Mouse (Mus musculus) testis, adult 2 months (tissue): ENCODE results near the gene Olfr1079. TPM values are rescaled to one million over a fixed set of nuclear protein-coding genes. Genes with fewer than 3 reads are reported as not detected.
"Not testable (repeated sequence)": the region's sequence is repeated elsewhere in the genome, so short reads cannot be mapped to it uniquely, and the experiment has no call there.

Source experiments
- H3K27ac ChIP-seq: fragments of 200-500 bp; 2 replicates; pipeline ENCODE4 v1.5.1; 2012; ENCODE audit warnings: low read depth, low read length; ENCODE audit not compliant: control insufficient read depth, insufficient read depth
- H3K27me3 ChIP-seq: fragments of 200-500 bp; 2 replicates; pipeline ENCODE4 v1.6.1; 2012; ENCODE audit warnings: mild to moderate bottlenecking, low read length, moderate library complexity; ENCODE audit not compliant: control insufficient read depth, insufficient read depth
- H3K36me3 ChIP-seq: fragments of 200-500 bp; 2 replicates; pipeline ENCODE4 v1.6.1; 2012; ENCODE audit warnings: mild to moderate bottlenecking, low read length; ENCODE audit not compliant: control insufficient read depth, insufficient read depth
- H3K4me1 ChIP-seq: fragments of 200-500 bp; 2 replicates; pipeline ENCODE4 v1.6.1; 2012; ENCODE audit warnings: low read length; ENCODE audit not compliant: control insufficient read depth, insufficient read depth
- H3K4me3 ChIP-seq: fragments of 200-500 bp; 2 replicates; pipeline ENCODE4 v1.5.1; 2012; ENCODE audit warnings: low read depth, mild to moderate bottlenecking, low read length, moderate library complexity, mixed read lengths; ENCODE audit not compliant: control insufficient read depth
- CTCF ChIP-seq: fragments of 200-500 bp; IDR thresholded peaks from 2 replicates; pipeline ENCODE4 v1.5.1; 2012; ENCODE audit warnings: low read depth, mild to moderate bottlenecking, inconsistent platforms, low read length, moderate library complexity; ENCODE audit not compliant: control insufficient read depth, insufficient read depth, insufficient replicate concordance
- POLR2A ChIP-seq: fragments of 200-500 bp; IDR thresholded peaks from 2 replicates; pipeline ENCODE4 v1.6.1; 2012; ENCODE audit warnings: low read depth, mild to moderate bottlenecking, inconsistent platforms, low read length, moderate library complexity; ENCODE audit not compliant: control insufficient read depth
- polyA plus RNA-seq: library from polyadenylated mRNA; depleted of rRNA; stranded (reverse); fragments of >200 nt; gene quantifications from 2 replicates; pipeline ENCODE4 v1.2.3, GENCODE M21; 2012; rRNA removed

Gene Olfr1079
- not detected in 2 replicates for polyA plus RNA-seq

DNA sequence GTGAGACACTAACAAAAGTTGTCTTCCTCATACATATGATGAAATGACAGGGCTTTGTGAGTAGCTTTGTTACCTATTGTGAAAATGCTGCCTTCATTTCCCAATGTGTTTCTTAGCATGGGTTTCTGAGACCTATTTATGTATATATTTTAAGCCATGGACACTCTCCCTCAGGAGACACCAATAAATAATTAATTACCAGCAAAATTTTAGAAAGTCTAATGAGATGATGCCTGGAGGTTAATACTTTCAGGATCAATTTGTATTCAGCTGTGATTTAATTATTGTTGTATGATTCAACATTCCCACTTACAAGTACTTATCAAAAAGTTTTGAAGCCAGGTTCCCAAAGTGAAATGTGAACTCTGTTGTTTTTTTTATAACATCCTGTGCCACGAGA is at the start of gene Olfr1079:
TSS of gene Olfr1079 (minus strand) at position 101 of the 400 bp plus-strand sequence.
- Histone ChIP-seq H3K27me3 (no peaks in the 10 kb centered on the region), H3K4me1 (no peaks in the 10 kb centered on the region), H3K36me3 (no peaks in the 10 kb centered on the region), H3K4me3 (no peak within 1 kb of the TSS), H3K27ac (no peak within 1 kb of the TSS)
- TF ChIP-seq POLR2A: no peak
- TF ChIP-seq CTCF: no peak

DNA sequence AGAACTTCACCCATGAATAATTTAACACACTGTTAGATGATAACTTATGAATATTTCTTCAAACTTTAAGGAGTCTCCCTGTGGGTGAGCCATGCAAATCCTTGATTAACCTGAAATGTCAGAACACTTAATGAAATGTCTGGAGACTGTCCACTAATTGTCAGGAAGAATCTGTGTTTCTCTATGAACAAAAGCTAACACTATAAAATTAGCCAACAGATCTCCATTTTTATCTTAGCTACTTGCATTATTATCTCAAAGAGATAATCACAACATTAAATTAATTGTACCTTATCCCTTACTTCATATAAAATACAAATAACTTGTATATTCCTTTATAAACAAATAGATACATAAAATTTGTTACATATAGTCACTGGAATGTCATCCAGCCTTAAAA is 15.9 kb upstream of the Olfr1079 start, which contains the start of gene Olfr1080:
TSS of gene Olfr1080 (minus strand) at position 101 of the 400 bp plus-strand sequence.
- H3K4me1 ChIP-seq, H3K4me3 ChIP-seq, H3K36me3 ChIP-seq, H3K27ac ChIP-seq, H3K27me3 ChIP-seq: not testable (repeated sequence)

- Histone ChIP-seq H3K4me1 (peaks cover 4% of the 10 kb centered on the region), H3K4me3 (no peak overlapping the region), H3K36me3 (no peaks in the 10 kb centered on the region), H3K27ac (no peak overlapping the region), H3K27me3 (no peaks in the 10 kb centered on the region)
- no peak for TF ChIP-seq CTCF
- no peak for TF ChIP-seq POLR2A
These were observed 11.3 kb downstream of the Olfr1079 start for GRCm38 (mm10) chr2:86530991-86531390.

DNA sequence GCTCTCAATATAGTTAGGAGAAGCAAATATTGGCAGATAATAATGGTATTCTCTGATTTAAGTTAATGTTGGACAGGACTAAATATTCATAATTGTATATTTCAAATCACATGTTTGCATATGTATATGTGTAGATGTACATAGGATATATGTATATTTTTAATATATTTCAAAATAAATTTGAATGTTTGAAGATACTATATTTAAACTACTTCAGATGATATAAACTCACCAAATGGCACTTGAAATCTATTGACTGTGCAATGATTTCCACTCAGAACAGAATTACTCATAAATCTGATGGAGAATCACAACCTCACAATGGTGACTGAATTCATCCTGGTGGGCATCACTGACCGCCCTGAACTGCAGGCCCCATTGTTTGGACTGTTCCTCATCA is 34.1 kb downstream of the Olfr1079 start, which contains the start of gene Olfr1076:
TSS of gene Olfr1076 (plus strand) at position 301 of the 400 bp plus-strand sequence.
- no peaks in the 10 kb centered on the region for H3K27me3 ChIP-seq
- H3K4me1 ChIP-seq: no peaks in the 10 kb centered on the region
- TF ChIP-seq CTCF (no peak), POLR2A (no peak)

DNA sequence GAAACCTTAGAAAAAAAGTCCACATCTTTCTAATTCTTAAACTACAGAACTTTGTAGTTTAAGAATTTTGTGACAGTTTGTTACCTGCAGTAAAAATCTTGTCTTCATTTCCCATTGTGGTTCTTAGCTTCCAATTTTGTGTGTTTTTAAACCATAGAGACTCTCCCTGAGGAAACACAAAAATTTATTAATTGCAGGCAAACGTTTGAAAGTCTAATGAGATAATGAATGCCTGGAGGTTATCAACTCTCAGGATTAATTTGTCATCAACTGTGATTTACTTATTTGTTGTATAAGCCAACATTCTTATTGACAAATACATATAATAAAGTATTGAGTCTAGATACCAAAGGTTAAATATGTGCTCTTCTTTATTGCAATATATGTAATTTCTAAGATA is 55.0 kb downstream of the Olfr1079 start, which contains the start of gene Olfr228:
TSS of gene Olfr228 (minus strand) at position 101 of the 400 bp plus-strand sequence.
- Histone ChIP-seq H3K36me3 (no peaks in the 10 kb centered on the region), H3K27me3 (no peaks in the 10 kb centered on the region), H3K4me3 (no peak within 1 kb of the TSS), H3K4me1 (no peaks in the 10 kb centered on the region), H3K27ac (no peak within 1 kb of the TSS)
- TF ChIP-seq CTCF (no peak), POLR2A (no peak)

More for the DNA sequence above, 34.1 kb downstream of the Olfr1079 start, which contains the start of gene Olfr1076:
- no peak within 1 kb of the TSS for H3K4me3 ChIP-seq
- no peak within 1 kb of the TSS for H3K27ac ChIP-seq
- H3K36me3 ChIP-seq: no peaks in the 10 kb centered on the region

Other genes starting within 250 kb of the Olfr1079 start
- gene Olfr1053, start 227.2 kb downstream of the Olfr1079 start, polyA plus RNA-seq: not detected in 2 replicates
- not detected in 2 replicates for gene Olfr1054, start 207.0 kb downstream of the Olfr1079 start, polyA plus RNA-seq
- not detected in 2 replicates for gene Olfr1055, start 192.2 kb downstream of the Olfr1079 start, polyA plus RNA-seq
- gene Olfr1056, start 180.0 kb downstream of the Olfr1079 start, polyA plus RNA-seq: not detected in 2 replicates
- gene Olfr1057, start 164.1 kb downstream of the Olfr1079 start, polyA plus RNA-seq: not detected in 2 replicates
- gene Olfr1058, start 153.9 kb downstream of the Olfr1079 start, polyA plus RNA-seq: not detected in 2 replicates
- gene Olfr1061, start 128.4 kb downstream of the Olfr1079 start, polyA plus RNA-seq: not detected in 2 replicates
- not detected in 2 replicates for gene Olfr1062, start 115.7 kb downstream of the Olfr1079 start, polyA plus RNA-seq
- not detected in 2 replicates for gene Olfr1065, start 91.9 kb downstream of the Olfr1079 start, polyA plus RNA-seq
- gene Olfr1066, start 86.2 kb downstream of the Olfr1079 start, polyA plus RNA-seq: not detected in 2 replicates
- gene Olfr228, start 55.1 kb downstream of the Olfr1079 start, polyA plus RNA-seq: not detected in 2 replicates
- not detected in 2 replicates for gene Olfr1076, start 34.0 kb downstream of the Olfr1079 start, polyA plus RNA-seq
- not detected in 2 replicates for gene Olfr1080, start 15.8 kb upstream of the Olfr1079 start, polyA plus RNA-seq
- gene Olfr1082, start 56.5 kb upstream of the Olfr1079 start, polyA plus RNA-seq: not detected in 2 replicates
- not detected in 2 replicates for gene Olfr1084, start 97.2 kb upstream of the Olfr1079 start, polyA plus RNA-seq
- gene Olfr1085, start 119.5 kb upstream of the Olfr1079 start, polyA plus RNA-seq: not detected in 2 replicates
- not detected in 2 replicates for gene Olfr1086, start 137.6 kb upstream of the Olfr1079 start, polyA plus RNA-seq
- not detected in 2 replicates for gene Olfr1087, start 155.9 kb upstream of the Olfr1079 start, polyA plus RNA-seq
- not detected in 2 replicates for gene Olfr1089, start 191.2 kb upstream of the Olfr1079 start, polyA plus RNA-seq
- 0.12 TPM in 1 of 2 replicates, not detected in the other for gene Olfr1090, start 216.5 kb upstream of the Olfr1079 start, polyA plus RNA-seq
- gene Olfr1093, start 240.0 kb upstream of the Olfr1079 start, polyA plus RNA-seq: not detected in 2 replicates